Mouse (Mus musculus) duodenum, adult 2 months (tissue): ENCODE results near the gene Gpr39. TPM values are rescaled to one million over a fixed set of nuclear protein-coding genes. Genes with fewer than 3 reads are reported as not detected.

ENCODE experiments used
- polyA plus RNA-seq: library from polyadenylated mRNA; depleted of rRNA; stranded (reverse); fragments of >200 nt; gene quantifications from 2 replicates; pipeline ENCODE4 v1.2.3, GENCODE M21; 2012; ENCODE audit warnings: low replicate concordance; rRNA removed

Gene Gpr39
- 16.6 and 29.0 TPM in 2 replicates for polyA plus RNA-seq

DNA sequence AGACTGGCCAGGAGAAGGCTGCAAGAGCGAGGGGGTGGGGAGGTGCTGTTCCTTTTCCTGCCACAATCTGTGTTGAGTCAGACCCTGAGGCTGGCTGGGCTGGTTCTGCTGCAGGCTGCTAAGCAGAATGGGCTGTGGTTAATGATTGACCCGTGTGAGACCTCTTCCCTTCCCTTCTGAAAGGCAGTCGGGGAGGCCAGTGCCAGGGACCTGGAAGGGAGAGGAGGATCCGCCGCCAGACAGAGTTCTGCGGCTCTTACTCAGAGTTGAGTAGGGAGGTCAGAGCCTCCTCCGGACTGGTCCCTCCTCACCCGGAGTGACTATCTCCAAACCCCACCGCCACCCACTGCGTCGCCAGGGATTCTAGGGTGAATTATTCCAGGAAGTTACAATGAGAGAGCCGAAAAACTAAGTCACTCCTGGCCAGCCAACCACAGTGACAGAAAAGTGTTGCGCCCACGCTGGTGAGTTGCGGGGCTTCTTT is at the start of gene Gpr39:
Gene Gpr39, plus strand, starts transcription at position 206 of the 484 bp plus-strand sequence.

DNA sequence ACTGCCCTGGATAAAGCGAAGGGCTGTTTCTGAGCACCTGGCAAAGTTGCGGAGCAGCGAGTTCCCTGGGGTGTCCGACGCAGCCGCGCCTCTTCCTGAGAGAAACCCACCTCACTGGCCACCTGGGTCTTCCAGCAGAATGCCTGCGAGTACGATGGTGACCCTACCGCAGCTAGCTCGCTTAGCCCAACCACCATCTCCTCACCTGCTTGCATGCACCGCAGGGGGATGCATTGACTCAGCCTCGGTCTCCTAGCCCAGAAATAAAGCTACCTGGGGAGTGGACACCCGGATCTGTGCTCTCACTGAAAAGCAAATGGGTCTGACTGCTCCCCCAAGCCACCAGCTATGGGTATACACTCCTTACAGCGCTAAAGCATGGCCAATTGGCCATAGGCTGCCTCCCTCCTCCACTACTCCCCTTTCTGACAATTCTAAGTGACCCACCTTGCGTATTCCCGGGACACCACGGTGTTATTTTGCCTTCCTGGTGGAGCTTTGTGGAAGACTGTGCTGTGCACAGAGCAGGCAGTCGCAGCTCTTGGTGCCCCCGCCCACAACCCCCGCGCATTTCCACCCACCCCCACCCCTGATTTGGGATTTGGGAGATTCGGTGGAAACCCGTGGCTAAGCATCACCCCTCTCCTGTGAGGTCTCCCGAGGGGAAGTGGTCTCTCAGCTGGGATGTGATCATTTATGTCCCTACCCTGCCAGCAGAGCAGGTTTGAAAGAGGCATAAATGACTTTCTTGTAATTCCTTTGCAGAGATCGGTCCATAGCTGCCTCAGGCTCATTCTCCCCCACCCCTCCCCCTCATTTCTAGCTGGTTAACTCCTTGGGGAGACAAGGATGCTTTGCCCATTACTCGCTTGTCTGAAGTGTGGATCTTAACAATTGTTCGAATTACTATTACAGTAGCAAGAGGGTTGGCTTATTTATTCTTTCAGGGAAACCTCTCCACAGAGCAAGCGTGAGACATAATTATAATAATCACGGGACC is 236.1 kb downstream of the Gpr39 start, which contains the start of gene Lypd1:
Gene Lypd1, minus strand, starts transcription at position 501 of the 1,000 bp plus-strand sequence.

Other genes starting within 250 kb of the Gpr39 start
- gene Actr3, start 241.3 kb upstream of the Gpr39 start, polyA plus RNA-seq: 27.9 and 31.0 TPM in 2 replicates
- gene Slc35f5, start 116.4 kb upstream of the Gpr39 start, polyA plus RNA-seq: 13.2 and 26.3 TPM in 2 replicates
- 0.15 and 0.44 TPM in 2 replicates for gene Lypd1, start 236.1 kb downstream of the Gpr39 start, polyA plus RNA-seq